Mouse (Mus musculus): ENCODE results near the gene Gm20388.

The Gm20388 gene

GRCm38 (mm10) chr8:122376365-122377231 lies 2466.0 kb downstream of the Gm20388 start, which contains the start of gene Zc3h18:
Zc3h18 (plus strand) TSS chr8:122376609.
- DNase-seq: peak; percentile 100

GRCm38 (mm10) chr8:122383039-122383438 lies 2472.4 kb downstream of the Gm20388 start:
- no peak for DNase-seq

GRCm38 (mm10) chr8:122389357-122389756 lies 2478.7 kb downstream of the Gm20388 start:
- DNase-seq: no peak

DNA sequence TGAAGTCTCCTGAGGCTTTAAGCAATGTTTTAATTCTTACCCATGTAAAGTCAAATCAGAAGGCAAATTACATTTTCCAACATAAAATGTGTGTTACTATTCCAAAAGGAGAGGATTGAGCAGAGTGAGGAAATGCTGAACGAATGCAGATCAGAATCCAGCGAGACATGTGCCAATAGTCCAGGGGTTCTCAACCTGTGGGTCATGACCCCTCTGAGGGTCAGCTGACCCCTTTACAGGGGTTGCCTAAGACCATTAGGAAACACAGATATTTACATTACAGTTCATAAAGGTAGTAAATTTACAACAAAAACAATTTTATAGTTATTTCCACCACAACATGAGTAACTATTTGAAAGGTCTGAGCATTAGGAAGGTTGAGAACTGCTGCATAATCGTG lies 2480.1 kb downstream of the Gm20388 start:
- no peak for DNase-seq

DNA sequence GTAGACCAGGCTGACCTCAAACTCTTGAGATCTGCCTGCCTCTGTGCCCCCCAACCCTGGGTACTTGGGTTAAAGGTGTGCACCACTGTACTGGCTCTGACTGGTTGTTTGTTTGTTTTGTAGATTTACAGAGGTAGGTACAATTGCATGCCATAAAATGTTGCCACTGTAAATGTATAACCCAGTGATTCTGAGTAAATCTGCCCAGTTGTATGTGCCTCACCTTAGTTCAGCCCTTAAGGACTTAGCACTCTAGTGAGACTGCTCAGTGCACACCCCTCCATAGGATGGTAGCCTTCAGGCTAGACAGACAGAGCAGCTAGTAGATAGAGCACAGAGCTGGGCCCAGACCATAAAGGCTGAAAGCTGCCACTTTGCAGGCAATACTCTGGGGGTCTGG lies 2483.1 kb downstream of the Gm20388 start:
- DNase-seq: no peak

- no peak for DNase-seq
These were observed 2484.7 kb downstream of the Gm20388 start for GRCm38 (mm10) chr8:122395291-122395690.

DNA sequence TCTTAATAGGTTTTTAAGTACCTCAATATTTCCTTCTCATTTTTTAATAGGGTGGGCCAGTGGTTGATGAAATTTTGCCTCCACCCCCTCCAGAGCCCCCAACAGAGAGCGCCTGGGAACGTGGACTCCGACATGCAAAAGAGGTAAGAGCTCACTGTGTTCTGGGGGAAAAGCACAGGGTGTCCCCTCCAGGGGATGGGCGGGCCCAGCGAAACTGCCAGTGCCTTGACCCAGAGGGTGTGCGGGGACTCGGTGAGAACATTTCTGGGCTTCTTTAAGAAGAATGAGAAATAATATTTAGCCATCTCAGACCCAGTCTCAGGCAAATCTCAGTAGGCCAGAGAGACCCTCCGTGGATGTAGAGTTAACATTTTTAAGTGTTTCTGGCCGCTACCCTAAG lies 2487.5 kb downstream of the Gm20388 start:
- no peak for DNase-seq

GRCm38 (mm10) chr8:122405146-122405805 lies 2494.6 kb downstream of the Gm20388 start:
- no peak for DNase-seq

- no peak for DNase-seq
These were observed 2497.0 kb downstream of the Gm20388 start for GRCm38 (mm10) chr8:122407678-122408077.

DNA sequence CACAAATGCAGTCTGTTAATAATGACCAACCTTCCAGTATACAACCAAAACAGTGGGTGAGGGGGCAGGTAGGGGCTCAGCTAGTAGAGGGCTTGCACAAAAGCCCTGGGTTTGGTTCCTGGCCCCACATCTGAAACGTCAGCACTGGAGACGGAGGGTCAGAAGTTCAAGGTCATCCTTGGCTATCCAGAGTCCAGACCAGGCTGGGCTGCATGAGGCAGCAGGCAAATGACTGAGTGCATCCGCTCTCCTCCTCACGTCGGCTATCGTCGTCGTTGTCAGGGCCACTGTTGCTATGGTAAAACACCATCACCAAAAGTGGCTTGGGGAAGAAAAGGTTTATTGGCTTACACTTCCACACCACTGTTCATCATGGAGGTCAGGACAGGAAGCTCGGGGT lies 2503.7 kb downstream of the Gm20388 start:
- DNase-seq: no peak

GRCm38 (mm10) chr8:122415554-122415953 lies 2504.9 kb downstream of the Gm20388 start:
- no peak for DNase-seq

DNA sequence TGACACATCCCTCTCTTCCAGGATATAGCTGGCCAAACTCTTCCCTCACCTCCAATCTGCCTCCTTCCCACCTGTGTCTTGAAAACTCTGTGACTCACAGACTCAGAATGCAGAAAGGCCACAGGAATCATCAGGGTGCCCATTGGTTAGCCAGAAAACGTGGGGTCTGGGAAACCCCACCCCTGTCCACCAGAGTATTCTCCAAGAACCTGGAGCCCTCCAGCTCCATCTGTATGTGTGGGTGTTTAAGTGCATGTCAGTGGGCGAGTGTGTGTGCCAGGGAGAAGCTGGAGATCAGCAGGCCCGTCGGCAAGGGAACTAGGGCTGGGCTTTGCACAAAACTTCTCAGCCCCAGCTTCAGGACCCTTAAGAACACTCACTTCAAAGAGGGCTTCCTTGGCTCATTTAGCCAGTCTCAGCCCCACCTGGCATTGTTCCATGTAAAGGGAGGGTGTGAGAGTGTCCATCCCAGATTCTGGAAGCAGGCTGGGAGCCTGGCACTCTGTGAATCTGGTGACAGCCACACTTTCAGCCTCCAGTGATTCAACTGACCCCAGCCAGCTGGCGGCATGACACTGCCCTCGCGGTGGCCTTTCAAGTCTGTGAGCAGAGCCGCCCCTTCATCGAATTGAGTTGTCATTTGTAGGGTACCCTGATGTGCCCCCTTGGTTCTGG lies 2509.4 kb downstream of the Gm20388 start:
- DNase-seq: peak; percentile 54 to 79

DNA sequence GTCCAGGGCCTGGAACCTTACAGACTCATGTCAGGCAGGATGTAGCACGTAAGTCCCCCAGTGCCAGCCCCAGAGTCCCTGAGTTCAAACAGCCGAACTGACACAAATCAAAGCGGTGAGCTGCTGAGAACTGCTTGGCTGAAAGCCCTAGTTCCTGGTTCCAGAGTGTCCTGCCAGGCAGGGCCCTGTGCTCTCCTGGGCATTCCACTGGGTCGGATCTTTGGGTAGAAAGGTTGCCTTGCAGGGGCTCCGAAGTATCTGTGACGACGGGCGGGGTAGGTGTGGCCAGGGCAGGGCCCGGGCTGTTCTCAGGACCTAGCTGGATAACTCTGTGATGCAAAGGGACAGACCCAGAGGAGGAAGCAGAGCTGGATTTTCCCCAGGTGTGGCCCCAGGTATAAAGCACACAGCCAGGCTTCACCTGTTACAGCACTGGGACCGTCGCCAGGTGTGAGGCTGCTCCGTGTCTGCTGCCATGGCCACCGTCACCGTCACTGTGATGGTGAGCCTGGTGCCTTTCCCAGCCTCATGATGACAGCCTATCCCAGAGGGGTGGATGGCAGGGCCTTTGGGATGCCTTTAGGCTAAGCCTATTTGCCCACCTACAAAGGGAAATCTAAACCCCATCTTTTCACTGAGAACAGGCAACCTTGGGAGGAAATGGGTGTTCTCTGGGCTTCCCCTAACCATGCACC lies 2510.9 kb downstream of the Gm20388 start, which contains the start of gene Il17c:
Il17c (plus strand) TSS at position 645 of the 695 bp plus-strand sequence.
- DNase-seq: peak in 1 of 2 experiments; percentile 20

- no peak for DNase-seq
These were observed 2512.6 kb downstream of the Gm20388 start for GRCm38 (mm10) chr8:122423217-122423616.

DNA sequence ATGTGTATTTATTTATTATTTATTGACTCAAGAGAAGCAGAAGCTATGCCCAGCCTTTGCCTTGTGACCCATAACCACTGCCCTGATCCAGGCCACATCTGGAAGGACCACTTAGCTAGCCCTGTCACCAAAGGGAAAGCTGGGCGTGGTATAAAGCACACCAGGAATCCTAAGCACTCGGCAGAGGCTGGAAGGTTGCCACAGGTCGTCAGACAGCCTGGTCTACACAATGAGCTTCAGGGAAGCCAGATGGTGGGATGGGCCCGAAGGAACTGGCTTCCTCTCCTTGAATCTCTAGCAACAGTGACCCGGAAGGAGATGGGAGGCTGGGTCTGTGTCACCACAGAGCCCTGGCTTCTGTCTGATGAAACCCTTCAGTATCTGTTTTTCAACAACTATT lies 2513.0 kb downstream of the Gm20388 start:
- DNase-seq: peak; percentile 57 to 77

GRCm38 (mm10) chr8:122426145-122426544 lies 2515.5 kb downstream of the Gm20388 start:
- no peak for DNase-seq

DNA sequence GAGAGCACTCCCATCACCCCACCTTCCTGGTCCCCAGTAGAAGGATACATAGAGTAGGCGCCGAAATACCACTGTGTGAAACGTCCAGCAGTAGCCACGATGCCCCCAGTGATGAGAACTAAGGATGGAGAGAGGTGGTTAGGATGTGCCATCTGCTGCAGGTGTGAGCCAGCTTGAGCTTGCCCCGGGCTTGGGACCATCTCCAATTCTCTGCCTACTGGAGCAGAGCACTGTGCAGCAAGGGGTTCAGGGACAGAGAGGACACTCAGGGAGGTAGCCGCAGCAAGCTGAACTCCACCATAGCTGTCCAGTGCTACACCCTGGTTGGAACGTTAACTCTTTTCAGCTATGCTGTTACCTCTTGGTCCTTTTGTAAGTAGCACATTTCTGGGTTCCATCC lies 2517.0 kb downstream of the Gm20388 start:
- DNase-seq: no peak

DNA sequence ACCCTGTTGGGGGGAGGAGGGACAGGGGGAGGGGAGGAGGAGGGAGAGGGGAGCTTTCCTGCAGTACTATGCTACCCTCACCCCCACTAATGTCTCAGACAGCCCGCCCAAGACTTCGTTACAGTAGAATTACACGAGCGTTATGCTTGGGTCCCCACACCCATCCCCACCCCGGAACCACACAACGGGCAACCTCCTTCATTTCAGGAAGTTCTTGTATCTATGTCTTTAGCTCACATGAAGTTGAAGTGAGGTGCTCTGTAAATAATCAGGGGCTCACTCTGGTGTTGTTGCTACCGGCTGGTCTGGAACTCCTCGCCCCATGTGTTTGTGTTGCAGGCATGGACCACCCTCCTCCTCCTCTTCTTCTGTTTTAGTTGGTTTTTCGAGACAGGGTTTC lies 2517.5 kb downstream of the Gm20388 start:
- no peak for DNase-seq

DNA sequence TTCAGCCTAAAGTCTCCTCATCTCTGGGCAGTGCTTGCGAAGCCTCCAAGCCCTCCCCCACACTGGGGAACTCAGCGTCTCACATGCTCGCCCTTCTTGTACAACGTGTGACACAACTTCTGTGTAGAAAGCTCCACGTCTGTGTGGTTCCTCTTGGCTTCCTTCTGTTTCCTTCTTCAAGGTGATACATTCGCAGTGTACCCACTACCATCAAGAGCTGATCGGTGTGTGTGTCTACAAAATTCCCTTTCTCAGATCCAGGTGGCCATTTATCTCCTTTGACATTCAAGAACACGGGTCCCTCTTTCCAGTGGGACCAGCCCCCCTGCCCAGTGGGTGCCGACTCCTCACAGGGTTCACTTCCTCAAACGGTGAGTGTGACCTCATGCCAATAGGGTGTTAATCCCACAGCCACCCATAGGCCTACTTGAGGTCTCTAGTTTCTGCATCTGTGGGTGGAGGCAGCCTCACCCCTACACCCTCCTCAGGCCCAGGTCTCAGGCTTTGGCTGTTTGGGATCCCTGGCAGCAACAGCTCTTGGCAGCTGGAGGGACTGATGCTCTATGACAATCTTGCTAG lies 2519.5 kb downstream of the Gm20388 start:
- DNase-seq: peak; percentile 56 to 63

GRCm38 (mm10) chr8:122430646-122431045 lies 2520.0 kb downstream of the Gm20388 start:
- DNase-seq: no peak

DNA sequence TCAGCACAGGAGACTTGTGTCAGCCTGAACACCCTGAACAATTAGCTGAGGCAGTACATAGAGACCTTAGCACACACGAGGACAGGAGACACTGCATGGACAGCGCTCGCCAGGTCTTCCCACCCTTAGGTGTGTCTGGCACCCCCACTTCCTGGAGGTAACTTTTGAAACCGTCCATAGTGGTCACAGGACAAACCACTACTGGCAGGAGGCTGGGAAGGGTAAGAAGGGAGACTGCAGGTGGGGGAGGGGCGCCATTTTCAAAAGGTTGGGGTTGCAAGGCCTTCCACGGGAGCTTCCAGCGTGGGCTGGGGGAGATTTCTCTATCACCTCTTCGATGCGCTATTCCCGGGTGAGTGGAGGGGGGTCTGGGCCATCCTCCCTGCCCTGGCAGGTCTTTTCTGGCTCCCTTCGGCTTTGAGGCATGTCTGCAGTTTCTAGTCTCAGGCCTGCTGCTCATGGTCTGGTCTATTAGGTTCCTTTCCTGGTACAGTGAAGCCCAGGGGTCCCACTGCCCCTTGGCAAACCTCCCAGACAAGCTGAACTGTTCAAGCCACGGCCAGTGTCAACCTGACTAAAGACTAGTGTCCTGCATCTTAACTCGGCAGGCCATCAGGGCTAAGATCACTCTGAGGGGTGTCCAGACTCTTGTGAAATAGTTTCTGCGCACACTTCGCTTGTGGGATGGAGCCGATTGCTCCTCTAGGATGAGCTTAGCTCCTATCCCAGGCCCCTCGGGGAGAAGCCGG lies 2521.2 kb downstream of the Gm20388 start:
- DNase-seq: peak in 1 of 2 experiments; percentile 42
